Mouse (Mus musculus) naive thymus-derived CD4-positive, alpha-beta T cell, adult 2 months (primary cell): ENCODE data around the gene Mogat2.

Experiments used
- DNase-seq: peaks from one replicate; pipeline ENCODE4 v3.0.0-alpha.2; 2011; ENCODE audit warnings: low read depth

Gene Mogat2

GRCm38 (mm10) chr7:99238417-99238816 is at the start of gene Mogat2:
Gene Mogat2, minus strand, starts transcription at chr7:99238619.
- DNase-seq = no peak

GRCm38 (mm10) chr7:99287287-99287686 is 48.9 kb upstream of the Mogat2 start:
- no peak for DNase-seq

GRCm38 (mm10) chr7:99279586-99279985 is 41.2 kb upstream of the Mogat2 start:
- no peak for DNase-seq

GRCm38 (mm10) chr7:99278309-99278708 is 39.9 kb upstream of the Mogat2 start:
- DNase-seq = no peak

- no peak for DNase-seq
Measured at GRCm38 (mm10) chr7:99276679-99277078, 38.3 kb upstream of the Mogat2 start.

GRCm38 (mm10) chr7:99275131-99275530 is 36.7 kb upstream of the Mogat2 start:
- DNase-seq = no peak

GRCm38 (mm10) chr7:99271630-99272029 is 33.2 kb upstream of the Mogat2 start:
- DNase-seq = no peak

GRCm38 (mm10) chr7:99268951-99269945 is 30.8 kb upstream of the Mogat2 start:
- no peak for DNase-seq

- DNase-seq = peak; percentile 16
Measured at GRCm38 (mm10) chr7:99268506-99268900, 30.1 kb upstream of the Mogat2 start.

- DNase-seq = peak; percentile 20
Measured at GRCm38 (mm10) chr7:99267897-99268505, 29.6 kb upstream of the Mogat2 start.

- DNase-seq = peak; percentile 47
Measured at GRCm38 (mm10) chr7:99267251-99267896, 29.0 kb upstream of the Mogat2 start, which contains the start of gene Map6. Gene Map6, plus strand, starts transcription at chr7:99267447.

- DNase-seq = no peak
Measured at GRCm38 (mm10) chr7:99264597-99264996, 26.2 kb upstream of the Mogat2 start.

- no peak for DNase-seq
Measured at GRCm38 (mm10) chr7:99263509-99263908, 25.1 kb upstream of the Mogat2 start.

GRCm38 (mm10) chr7:99261900-99262299 is 23.5 kb upstream of the Mogat2 start:
- DNase-seq = no peak

GRCm38 (mm10) chr7:99255006-99255405 is 16.6 kb upstream of the Mogat2 start:
- DNase-seq = no peak

GRCm38 (mm10) chr7:99250386-99250785 is 12.0 kb upstream of the Mogat2 start:
- no peak for DNase-seq

GRCm38 (mm10) chr7:99249582-99249911 is 11.1 kb upstream of the Mogat2 start:
- DNase-seq = peak; percentile 70

- DNase-seq = no peak
Measured at GRCm38 (mm10) chr7:99248906-99249581, 10.6 kb upstream of the Mogat2 start.

- DNase-seq = no peak
Measured at GRCm38 (mm10) chr7:99248157-99248742, 9.8 kb upstream of the Mogat2 start.

- DNase-seq = no peak
Measured at GRCm38 (mm10) chr7:99242097-99242496, 3.7 kb upstream of the Mogat2 start.

GRCm38 (mm10) chr7:99236888-99237660 is 1.3 kb downstream of the Mogat2 start:
- no peak for DNase-seq
